Mouse (Mus musculus): ENCODE measurements at regions not wholly inside any gene's neighbourhood (a gene's known extent, or its start where the extent isn't known, plus 50 kb on each side); places are given as distances from the start of the nearest gene placed in this dataset.

GRCm38 (mm10) chr16:87139301-87139700, 214.7 kb upstream of the N6amt1 start:
- Histone ChIP-seq H3K27ac (ENCODE audit: insufficient read depth, low read length) (no peak overlapping the region), H3K4me3 (replicated peaks; ENCODE audit: insufficient read depth, low read depth, low read length) (no peak overlapping the region), H3K4me1 (ENCODE audit: control insufficient read depth, insufficient read depth, low read length) (no peaks in the 10 kb centered on the region), H3K27me3 (ENCODE audit: control insufficient read depth, insufficient read depth, low read length) (no peaks in the 10 kb centered on the region)
- no peak for DNase-seq
- 60% methylated on average over 2 of the region's 2 CpGs for WGBS
- no peak for TF ChIP-seq POLR2A (IDR thresholded peaks at IDR 0.05; ENCODE audit: borderline replicate concordance, insufficient read depth, low read length)
- TF ChIP-seq CTCF (IDR thresholded peaks at IDR 0.05; ENCODE audit: borderline replicate concordance, insufficient read depth, low read depth, low read length), result no peak

DNA sequence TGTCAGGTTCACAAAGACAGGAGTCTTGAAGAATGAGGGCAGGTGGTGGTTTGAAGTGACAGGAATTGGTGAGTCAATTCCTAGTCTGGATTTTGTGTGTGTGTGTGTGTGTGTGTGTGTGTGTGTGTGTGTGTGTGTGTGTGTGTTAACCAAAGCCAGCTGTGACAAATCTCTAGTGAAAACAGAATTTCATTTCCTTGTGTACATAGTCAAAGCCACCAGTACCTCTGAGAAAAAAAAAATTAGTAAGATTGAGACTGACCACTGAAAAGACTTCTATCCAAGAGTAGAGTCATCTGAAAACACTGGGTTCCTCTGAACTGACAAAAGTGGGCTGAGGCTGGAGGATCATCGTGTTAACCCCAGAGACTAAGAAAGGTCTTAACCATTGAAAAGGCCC, 217.5 kb upstream of the N6amt1 start:
- 95% methylated on average over 1 of the region's 1 CpGs for WGBS
- TF ChIP-seq CTCF (IDR thresholded peaks at IDR 0.05; ENCODE audit: borderline replicate concordance, insufficient read depth, low read depth, low read length), result no peak
- TF ChIP-seq POLR2A (IDR thresholded peaks at IDR 0.05; ENCODE audit: borderline replicate concordance, insufficient read depth, low read length), result no peak
- no peak for DNase-seq

GRCm38 (mm10) chr16:87134452-87134851, 219.5 kb upstream of the N6amt1 start:
- Histone ChIP-seq H3K4me1 (ENCODE audit: control insufficient read depth, insufficient read depth, low read length) (no peaks in the 10 kb centered on the region; the same call in 1 of the 2 replicates), H3K27ac (ENCODE audit: insufficient read depth, low read length) (no peak overlapping the region), H3K27me3 (ENCODE audit: control insufficient read depth, insufficient read depth, low read length) (no peaks in the 10 kb centered on the region), H3K4me3 (replicated peaks; ENCODE audit: insufficient read depth, low read depth, low read length) (no peak overlapping the region)
- no peak for TF ChIP-seq POLR2A (IDR thresholded peaks at IDR 0.05; ENCODE audit: borderline replicate concordance, insufficient read depth, low read length)
- no peak for TF ChIP-seq CTCF (IDR thresholded peaks at IDR 0.05; ENCODE audit: borderline replicate concordance, insufficient read depth, low read depth, low read length)
- no peak for DNase-seq

More for the DNA sequence above, 217.5 kb upstream of the N6amt1 start:
- Histone ChIP-seq H3K27ac (ENCODE audit: insufficient read depth, low read length) (no peak overlapping the region), H3K4me3 (replicated peaks; ENCODE audit: insufficient read depth, low read depth, low read length) (no peak overlapping the region), H3K27me3 (ENCODE audit: control insufficient read depth, insufficient read depth, low read length) (no peaks in the 10 kb centered on the region), H3K4me1 (ENCODE audit: control insufficient read depth, insufficient read depth, low read length) (no peaks in the 10 kb centered on the region)

DNA sequence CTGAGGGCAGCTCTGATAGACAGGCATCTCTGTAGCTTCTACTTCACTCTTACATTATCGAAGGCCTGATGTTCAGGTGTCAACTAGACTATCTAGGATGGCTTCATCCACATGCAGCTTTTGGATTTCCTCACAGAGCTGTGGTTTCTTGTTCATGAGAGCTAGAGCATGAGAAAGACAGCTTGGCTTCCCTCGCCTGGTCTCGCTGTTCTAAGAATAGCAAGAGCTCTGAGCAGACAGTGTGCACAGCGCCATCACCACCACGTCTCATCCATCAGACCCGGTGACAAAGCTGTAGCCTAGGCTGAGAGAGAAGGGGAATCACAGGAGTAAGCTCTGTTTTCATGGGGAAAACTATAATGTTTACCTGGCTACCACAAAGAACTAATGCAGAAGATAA, 220.1 kb upstream of the N6amt1 start:
- no peak overlapping the region for H3K27ac ChIP-seq (ENCODE audit: insufficient read depth, low read length)
- H3K27me3 ChIP-seq (ENCODE audit: control insufficient read depth, insufficient read depth, low read length), result no peaks in the 10 kb centered on the region
- no peak for DNase-seq
- no peaks in the 10 kb centered on the region; the same call in 1 of the 2 replicates for H3K4me1 ChIP-seq (ENCODE audit: control insufficient read depth, insufficient read depth, low read length)
- 76% methylated on average over 6 of the region's 6 CpGs for WGBS
- no peak overlapping the region for H3K4me3 ChIP-seq (replicated peaks; ENCODE audit: insufficient read depth, low read depth, low read length)
- TF ChIP-seq POLR2A (IDR thresholded peaks at IDR 0.05; ENCODE audit: borderline replicate concordance, insufficient read depth, low read length) (no peak), CTCF (IDR thresholded peaks at IDR 0.05; ENCODE audit: borderline replicate concordance, insufficient read depth, low read depth, low read length) (no peak)

- H3K4me1 ChIP-seq (ENCODE audit: control insufficient read depth, insufficient read depth, low read length), result no peaks in the 10 kb centered on the region; the same call in 1 of the 2 replicates
- no peak overlapping the region for H3K4me3 ChIP-seq (replicated peaks; ENCODE audit: insufficient read depth, low read depth, low read length)
- no peak overlapping the region for H3K27ac ChIP-seq (ENCODE audit: insufficient read depth, low read length)
- H3K27me3 ChIP-seq (ENCODE audit: control insufficient read depth, insufficient read depth, low read length), result no peaks in the 10 kb centered on the region
- TF ChIP-seq CTCF (IDR thresholded peaks at IDR 0.05; ENCODE audit: borderline replicate concordance, insufficient read depth, low read depth, low read length) (no peak), POLR2A (IDR thresholded peaks at IDR 0.05; ENCODE audit: borderline replicate concordance, insufficient read depth, low read length) (no peak)
- 70% methylated on average over 4 of the region's 4 CpGs for WGBS
- no peak for DNase-seq
Observed at GRCm38 (mm10) chr16:87132082-87132481, 221.9 kb upstream of the N6amt1 start.

DNA sequence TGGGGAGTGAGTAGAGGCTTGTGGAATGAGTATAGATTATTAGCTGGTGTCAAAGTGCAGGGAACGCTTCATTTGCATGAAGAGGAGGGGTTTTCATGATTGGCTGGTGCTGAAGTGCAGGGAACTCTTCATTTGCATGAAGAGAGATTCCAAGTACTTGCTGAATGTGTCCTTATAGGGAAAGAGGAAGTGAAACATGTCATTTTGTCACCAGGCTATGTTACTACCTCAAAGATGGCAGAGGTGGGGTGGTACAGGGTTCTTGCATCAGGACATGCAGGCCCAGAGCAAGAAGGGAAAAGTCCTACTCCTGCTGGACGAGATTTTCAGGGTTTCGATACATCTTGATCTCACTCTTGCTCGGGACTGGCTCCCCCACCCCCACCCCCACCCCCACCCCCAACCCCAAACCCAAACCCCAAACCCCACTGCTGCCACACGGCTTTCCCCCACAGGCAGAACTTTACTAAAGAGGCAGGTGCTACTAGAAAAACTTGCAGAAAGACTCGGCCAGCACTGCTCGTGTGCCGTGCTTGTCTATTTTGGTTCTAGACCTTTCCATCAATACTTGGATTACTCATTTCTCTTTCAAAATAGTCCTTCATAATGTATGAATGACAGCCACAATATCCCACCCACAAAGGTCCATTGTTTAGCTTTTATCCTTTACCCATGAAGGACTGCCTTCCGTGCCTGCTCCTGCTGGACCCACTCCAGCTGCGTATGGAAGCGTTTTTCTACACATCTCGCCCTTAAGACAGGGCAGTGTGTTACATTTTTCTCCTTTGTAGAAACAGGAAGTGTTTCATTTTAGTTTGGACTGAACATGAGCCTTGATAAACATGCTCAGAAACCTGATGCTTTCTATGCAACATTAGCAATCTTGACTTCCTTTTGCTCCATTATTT, 223.0 kb upstream of the N6amt1 start:
- TF ChIP-seq POLR2A (IDR thresholded peaks at IDR 0.05; ENCODE audit: borderline replicate concordance, insufficient read depth, low read length), result no peak
- TF ChIP-seq CTCF (IDR thresholded peaks at IDR 0.05; ENCODE audit: borderline replicate concordance, insufficient read depth, low read depth, low read length), result no peak
- Histone ChIP-seq H3K4me1 (ENCODE audit: control insufficient read depth, insufficient read depth, low read length) (no peaks in the 10 kb centered on the region; the same call in 1 of the 2 replicates), H3K4me3 (replicated peaks; ENCODE audit: insufficient read depth, low read depth, low read length) (no peak overlapping the region), H3K27me3 (ENCODE audit: control insufficient read depth, insufficient read depth, low read length) (no peaks in the 10 kb centered on the region), H3K27ac (ENCODE audit: insufficient read depth, low read length) (no peak overlapping the region)
- WGBS, result 29% methylated on average over 12 of the region's 12 CpGs
- DNase-seq, result no peak

GRCm38 (mm10) chr16:87129021-87129420, 225.0 kb upstream of the N6amt1 start:
- no peak for DNase-seq
- WGBS, result 94% methylated on average over 3 of the region's 3 CpGs
- no peak overlapping the region for H3K27ac ChIP-seq (ENCODE audit: insufficient read depth, low read length)
- TF ChIP-seq POLR2A (IDR thresholded peaks at IDR 0.05; ENCODE audit: borderline replicate concordance, insufficient read depth, low read length) (no peak), CTCF (IDR thresholded peaks at IDR 0.05; ENCODE audit: borderline replicate concordance, insufficient read depth, low read depth, low read length) (no peak)
- no peaks in the 10 kb centered on the region for H3K27me3 ChIP-seq (ENCODE audit: control insufficient read depth, insufficient read depth, low read length)
- no peak overlapping the region for H3K4me3 ChIP-seq (replicated peaks; ENCODE audit: insufficient read depth, low read depth, low read length)
- H3K4me1 ChIP-seq (ENCODE audit: control insufficient read depth, insufficient read depth, low read length), result no peaks in the 10 kb centered on the region; the same call in 1 of the 2 replicates

- no peak for TF ChIP-seq CTCF (IDR thresholded peaks at IDR 0.05; ENCODE audit: borderline replicate concordance, insufficient read depth, low read depth, low read length)
- TF ChIP-seq POLR2A (IDR thresholded peaks at IDR 0.05; ENCODE audit: borderline replicate concordance, insufficient read depth, low read length), result no peak
- H3K4me1 ChIP-seq (ENCODE audit: control insufficient read depth, insufficient read depth, low read length), result no peaks in the 10 kb centered on the region; the same call in 1 of the 2 replicates
- H3K27ac ChIP-seq (ENCODE audit: insufficient read depth, low read length), result no peak overlapping the region
- peak; percentile 7 to 8 for DNase-seq
- WGBS, result 43% methylated on average over 13 of the region's 13 CpGs
- H3K4me3 ChIP-seq (replicated peaks; ENCODE audit: insufficient read depth, low read depth, low read length), result peak overlapping the region; percentile 21
- H3K27me3 ChIP-seq (ENCODE audit: control insufficient read depth, insufficient read depth, low read length), result no peaks in the 10 kb centered on the region
Observed at GRCm38 (mm10) chr16:87128230-87128629, 225.8 kb upstream of the N6amt1 start.
